Comparison of ENCODE assay signal across 8 mouse cellular contexts in genomic region chr17:84180715-84181501, GRCm38 (mm10). TPM values are rescaled to one million over a fixed set of nuclear protein-coding genes. Genes with fewer than 3 reads are reported as not detected.
DNase-seq lines count a peak whose midpoint lies in the region; ATAC-seq lines count a peak whose summit lies in the region.

No protein-coding gene starts in this region.

- peak; percentile 15; the same call in 1 of the 2 replicates for ATAC-seq in midbrain, embryonic 13.5 days
- ATAC-seq in midbrain, embryonic 15.5 days (replicated peaks) = no peak
- peak; percentile 52 for ATAC-seq in activated CD4-positive, CD25-positive, alpha-beta regulatory T cell, adult 4 months
- ATAC-seq in heart, embryonic 12.5 days (ENCODE audit: insufficient number of reproducible peaks, low FRiP score) = peak; percentile 52
- peak; percentile 52 for ATAC-seq in limb, embryonic 13.5 days (ENCODE audit: low FRiP score, low read depth)

- no peak overlapping the region for H3K4me3 ChIP-seq in midbrain, embryonic 13.5 days (replicated peaks)
- H3K4me3 ChIP-seq in midbrain, embryonic 15.5 days = no peak overlapping the region
- no peak overlapping the region for H3K4me3 ChIP-seq in heart, embryonic 12.5 days
- H3K4me3 ChIP-seq in limb, embryonic 13.5 days = no peak overlapping the region

- DNase-seq in naive thymus-derived CD4-positive, alpha-beta T cell, adult 2 months (ENCODE audit: low read depth) = peak; percentile 94
- DNase-seq in urinary bladder, postnatal 36 days (ENCODE audit: low spot score in 2 of 2) = peak; percentile 67 to 75
- DNase-seq in left cerebral cortex, postnatal 25 days (ENCODE audit: low spot score in 2 of 2) = no peak

- no peak overlapping the region for H3K9ac ChIP-seq in midbrain, embryonic 13.5 days (replicated peaks)
- no peak overlapping the region for H3K9ac ChIP-seq in midbrain, embryonic 15.5 days
- H3K9ac ChIP-seq in heart, embryonic 12.5 days = peak overlapping the region; percentile 33; the same call in 1 of the 2 replicates
- no peak overlapping the region; the same call in 1 of the 2 replicates for H3K9ac ChIP-seq in limb, embryonic 13.5 days

- H3K27ac ChIP-seq in midbrain, embryonic 13.5 days = no peak overlapping the region
- no peak overlapping the region for H3K27ac ChIP-seq in midbrain, embryonic 15.5 days
- H3K27ac ChIP-seq in heart, embryonic 12.5 days (ENCODE audit: poor library complexity, severe bottlenecking) = peak overlapping the region; percentile 76
- H3K27ac ChIP-seq in limb, embryonic 13.5 days = peak overlapping the region; percentile 83

- intact Hi-C loops in left cerebral cortex, postnatal 25 days (cut with DNase I) = no loop called here

- no peaks in the 10 kb centered on the region for H3K27me3 ChIP-seq in midbrain, embryonic 13.5 days
- 0 out of 2 replicates have a peak, but pooled peaks cover 8% of the 10 kb centered on the region for H3K27me3 ChIP-seq in midbrain, embryonic 15.5 days (replicated peaks)
- H3K27me3 ChIP-seq in heart, embryonic 12.5 days (replicated peaks) = no peaks in the 10 kb centered on the region
- H3K27me3 ChIP-seq in limb, embryonic 13.5 days = no peaks in the 10 kb centered on the region

- WGBS in midbrain, embryonic 13.5 days = 50% methylated on average over 11 of the region's 11 CpGs
- WGBS in midbrain, embryonic 15.5 days = 50% methylated on average over 11 of the region's 11 CpGs
- 32% methylated on average over 11 of the region's 11 CpGs for WGBS in heart, embryonic 12.5 days
- WGBS in limb, embryonic 13.5 days = 25% methylated on average over 11 of the region's 11 CpGs

- H3K9me3 ChIP-seq in midbrain, embryonic 13.5 days = no peaks in the 10 kb centered on the region
- H3K9me3 ChIP-seq in midbrain, embryonic 15.5 days = no peaks in the 10 kb centered on the region
- no peaks in the 10 kb centered on the region for H3K9me3 ChIP-seq in heart, embryonic 12.5 days (replicated peaks)
- no peaks in the 10 kb centered on the region for H3K9me3 ChIP-seq in limb, embryonic 13.5 days

- H3K36me3 ChIP-seq in midbrain, embryonic 13.5 days = no peaks in the 10 kb centered on the region
- no peaks in the 10 kb centered on the region for H3K36me3 ChIP-seq in midbrain, embryonic 15.5 days (replicated peaks)
- peaks cover 4% of the 10 kb centered on the region for H3K36me3 ChIP-seq in heart, embryonic 12.5 days
- peaks cover 5% of the 10 kb centered on the region for H3K36me3 ChIP-seq in limb, embryonic 13.5 days

- peaks cover 24% of the 10 kb centered on the region for H3K4me1 ChIP-seq in midbrain, embryonic 13.5 days (replicated peaks)
- H3K4me1 ChIP-seq in midbrain, embryonic 15.5 days = peaks cover 8% of the 10 kb centered on the region
- H3K4me1 ChIP-seq in heart, embryonic 12.5 days (replicated peaks) = peaks cover 41% of the 10 kb centered on the region
- peaks cover 53% of the 10 kb centered on the region for H3K4me1 ChIP-seq in limb, embryonic 13.5 days

- H3K4me2 ChIP-seq in midbrain, embryonic 13.5 days (replicated peaks) = no peak overlapping the region
- H3K4me2 ChIP-seq in midbrain, embryonic 15.5 days = no peak overlapping the region
- H3K4me2 ChIP-seq in heart, embryonic 12.5 days = peak overlapping the region; percentile 46
- peak overlapping the region; percentile 84 for H3K4me2 ChIP-seq in limb, embryonic 13.5 days (replicated peaks)

RNA-seq across cellular contexts. Expression of gene Zfp36l2, which starts 6.8 kb away (rescaled TPM):
- 3.6 and 4.4 TPM in 2 replicates for polyA plus RNA-seq in midbrain, embryonic 13.5 days (2015; fragmentation: Nextera tagmentation; extraction: Ambion mirVana)
- 4.0 and 4.4 TPM in 2 replicates for polyA plus RNA-seq in midbrain, embryonic 15.5 days (2015; fragmentation: Nextera tagmentation; extraction: Ambion mirVana)
- polyA plus RNA-seq in activated CD4-positive, CD25-positive, alpha-beta regulatory T cell, adult 4 months (2017; shearing (Covaris generic)) = 10 to 100 TPM; 31.3 to 64.3 TPM
- polyA plus RNA-seq in heart, embryonic 12.5 days (2016; fragmentation: Nextera tagmentation; extraction: Ambion mirVana) = 10.3 and 10.5 TPM in 2 replicates
- 18.7 and 19.7 TPM in 2 replicates for polyA plus RNA-seq in limb, embryonic 13.5 days (2015; fragmentation: Nextera tagmentation; extraction: Ambion mirVana)
- 10 to 100 TPM; 22.3 to 23.4 TPM for total RNA-seq in left cerebral cortex, postnatal 25 days (2021)

Comparison
In these comparisons a context has a peak if more than half of its experiments do, and no peak if none do; other contexts are left out.
1. H3K27ac ChIP-seq: peak in heart, embryonic 12.5 days (single experiment) and limb, embryonic 13.5 days (single experiment); none in midbrain, embryonic 13.5 days (single experiment) and midbrain, embryonic 15.5 days (single experiment).
2. H3K4me2 ChIP-seq: peak in heart, embryonic 12.5 days (single experiment) and limb, embryonic 13.5 days (single experiment); none in midbrain, embryonic 13.5 days (single experiment) and midbrain, embryonic 15.5 days (single experiment).
3. DNase-seq: peak in naive thymus-derived CD4-positive, alpha-beta T cell, adult 2 months (single experiment) and urinary bladder, postnatal 36 days (2 of 2); none in left cerebral cortex, postnatal 25 days (0 of 2).